Mouse (Mus musculus) kidney, embryonic 15.5 days (tissue): ENCODE results near the gene Ncoa1. TPM values are rescaled to one million over a fixed set of nuclear protein-coding genes. Genes with fewer than 3 reads are reported as not detected.
"Not testable (repeated sequence)": the region's sequence is repeated elsewhere in the genome, so short reads cannot be mapped to it uniquely, and the experiment has no call there.

ENCODE experiments used
- ATAC-seq: fragments of 200-750 bp; cut with Nextera tagmentation; replicated peaks from 2 replicates; pipeline ENCODE4 v1.8.0; 2017; ENCODE audit warnings: moderate TSS enrichment; ENCODE audit not compliant: low FRiP score
- H3K27ac ChIP-seq: fragments of 300-500 bp; sonication (generic); 2 replicates; pipeline ENCODE4 v1.5.1; 2015; ENCODE audit warnings: mild to moderate bottlenecking, inconsistent platforms
- H3K27me3 ChIP-seq: fragments of 300-500 bp; sonication (generic); 2 replicates; pipeline ENCODE4 v1.6.1; 2015; ENCODE audit warnings: inconsistent platforms
- H3K36me3 ChIP-seq: fragments of 300-500 bp; sonication (generic); 2 replicates; pipeline ENCODE4 v1.6.1; 2015; ENCODE audit warnings: inconsistent platforms
- H3K4me1 ChIP-seq: fragments of 300-500 bp; sonication (generic); 2 replicates; pipeline ENCODE4 v1.6.1; 2015; ENCODE audit warnings: inconsistent platforms
- H3K4me2 ChIP-seq: fragments of 300-500 bp; sonication (generic); 2 replicates; pipeline ENCODE4 v1.6.1; 2015; ENCODE audit warnings: moderate library complexity, mild to moderate bottlenecking, inconsistent platforms
- H3K4me3 ChIP-seq: fragments of 300-500 bp; sonication (generic); replicated peaks from 2 replicates; pipeline ENCODE4 v1.5.1; 2015; ENCODE audit warnings: mild to moderate bottlenecking, inconsistent platforms
- H3K9ac ChIP-seq: fragments of 300-500 bp; sonication (generic); 2 replicates; pipeline ENCODE4 v1.6.1; 2015; ENCODE audit warnings: mild to moderate bottlenecking, inconsistent platforms
- H3K9me3 ChIP-seq: fragments of 300-500 bp; sonication (generic); replicated peaks from 2 replicates; pipeline ENCODE4 v1.6.1; 2016; ENCODE audit warnings: inconsistent platforms
- WGBS: fragments of 180-500 bp; shearing (Covaris S2); methylation state at CpG from one replicate; pipeline ENCODE4 v1.1.7; 2015; ENCODE audit warnings: mixed read lengths; 5-methylcytosine and 5-hydroxymethylcytosine counted together
- polyA plus RNA-seq: library from polyadenylated mRNA; unstranded; fragments of >200 nt; fragmentation: Nextera tagmentation; extraction: Ambion mirVana; gene quantifications from 2 replicates; pipeline ENCODE4 v1.2.1, GENCODE M21; 2015

Ncoa1 gene
- polyA plus RNA-seq, 1 experiment from 2014 or later = 6.9 TPM

DNA sequence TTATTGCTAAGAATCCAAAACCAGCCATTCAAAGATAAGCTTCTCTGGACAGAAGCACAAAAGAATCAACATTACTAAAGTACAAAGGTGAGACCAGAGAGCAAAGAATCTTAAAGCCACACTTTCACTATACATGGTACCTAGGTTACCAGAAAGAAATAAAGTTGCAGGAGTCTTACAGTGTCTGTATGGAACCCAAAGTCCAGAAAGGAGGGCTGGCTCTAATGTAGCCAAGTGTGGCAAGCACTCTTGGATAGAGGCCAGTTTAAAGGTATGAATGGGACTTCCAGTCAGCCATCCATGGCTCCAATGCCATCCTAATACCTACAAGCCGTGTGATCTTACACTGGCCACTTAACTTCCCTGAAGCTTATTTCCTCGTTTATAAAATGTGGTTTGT, 7.9 kb downstream of the Ncoa1 start:
- Histone ChIP-seq H3K27ac (no peak overlapping the region), H3K9ac (no peak overlapping the region), H3K9me3 (no peaks in the 10 kb centered on the region), H3K4me3 (no peak overlapping the region), H3K4me1 (no peaks in the 10 kb centered on the region), H3K27me3 (no peaks in the 10 kb centered on the region; the same call in 1 of the 2 replicates), H3K4me2 (no peak overlapping the region), H3K36me3 (no peaks in the 10 kb centered on the region)
- no peak for ATAC-seq
- 57% methylated on average over 2 of the region's 2 CpGs for WGBS

DNA sequence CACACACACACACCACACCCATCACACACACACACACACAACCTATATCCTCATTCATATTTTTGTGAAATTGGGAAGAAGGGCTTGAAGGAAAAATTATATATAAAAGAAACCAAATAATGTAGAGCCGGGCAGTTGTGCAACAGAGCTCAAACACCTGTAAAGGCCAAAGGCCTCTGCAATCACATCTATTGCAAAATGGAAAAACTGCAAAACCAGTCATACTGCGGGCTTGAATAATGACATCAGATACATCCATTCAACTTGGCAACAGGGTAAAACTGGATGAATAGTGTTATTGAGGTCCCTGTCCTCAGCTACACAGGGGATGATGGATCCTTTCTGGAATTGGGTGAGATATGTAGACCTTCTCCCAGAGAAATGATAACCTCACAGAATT, 13.3 kb downstream of the Ncoa1 start:
- Histone ChIP-seq H3K9me3 (no peaks in the 10 kb centered on the region), H3K4me1 (no peaks in the 10 kb centered on the region), H3K27me3 (no peaks in the 10 kb centered on the region), H3K27ac (no peak overlapping the region), H3K4me3 (no peak overlapping the region), H3K4me2 (no peak overlapping the region), H3K36me3 (no peaks in the 10 kb centered on the region), H3K9ac (no peak overlapping the region)
- no peak for ATAC-seq
- 94% methylated on average over 2 of the region's 2 CpGs for WGBS

DNA sequence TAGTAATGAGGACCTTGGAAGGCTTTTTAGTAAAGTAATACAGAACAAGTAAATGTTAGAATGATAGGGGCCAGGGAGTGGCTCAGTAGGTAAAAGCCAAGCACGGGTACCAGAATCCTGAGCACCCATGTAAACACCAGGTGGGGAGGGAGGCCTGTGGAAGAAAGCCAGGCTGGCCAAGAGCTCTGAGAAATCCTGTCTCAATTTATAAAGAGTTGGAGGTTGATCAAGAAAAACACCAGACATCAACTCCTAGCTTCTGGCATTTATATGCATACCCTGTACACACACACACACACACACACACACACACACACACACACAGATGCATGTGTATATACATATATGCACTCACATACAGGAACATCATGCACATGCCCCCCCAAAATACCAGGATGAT, 14.6 kb downstream of the Ncoa1 start:
- Histone ChIP-seq H3K36me3 (no peaks in the 10 kb centered on the region), H3K9ac (no peak overlapping the region), H3K9me3 (no peaks in the 10 kb centered on the region), H3K27me3 (no peaks in the 10 kb centered on the region), H3K4me1 (no peaks in the 10 kb centered on the region), H3K27ac (no peak overlapping the region), H3K4me2 (no peak overlapping the region), H3K4me3 (no peak overlapping the region)
- WGBS = 80% methylated on average over 1 of the region's 1 CpGs
- no peak for ATAC-seq

DNA sequence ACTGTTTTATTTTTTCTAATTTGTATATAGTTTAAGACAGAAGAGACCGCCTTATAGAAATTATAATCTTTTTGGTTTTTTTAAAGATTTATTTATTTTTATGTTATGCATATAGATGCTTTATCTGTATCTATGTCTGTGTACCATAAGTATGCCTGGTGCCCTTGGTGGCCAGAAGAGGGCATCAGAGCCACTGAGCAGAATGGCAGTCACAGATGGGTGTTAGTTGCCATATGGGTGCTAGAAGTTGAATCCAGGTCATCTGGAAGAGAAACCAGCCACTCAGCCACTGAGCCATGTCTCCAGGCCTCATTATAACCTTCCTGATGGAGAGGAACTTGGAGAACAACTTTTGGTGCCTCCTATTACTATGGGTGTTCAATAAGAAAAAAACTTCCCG, 16.0 kb downstream of the Ncoa1 start:
- Histone ChIP-seq H3K27me3 (no peaks in the 10 kb centered on the region), H3K4me2 (no peak overlapping the region), H3K27ac (no peak overlapping the region), H3K4me3 (no peak overlapping the region), H3K4me1 (no peaks in the 10 kb centered on the region), H3K36me3 (no peaks in the 10 kb centered on the region), H3K9ac (no peak overlapping the region), H3K9me3 (no peaks in the 10 kb centered on the region)
- WGBS = 95% methylated on average over 2 of the region's 2 CpGs
- ATAC-seq = no peak

DNA sequence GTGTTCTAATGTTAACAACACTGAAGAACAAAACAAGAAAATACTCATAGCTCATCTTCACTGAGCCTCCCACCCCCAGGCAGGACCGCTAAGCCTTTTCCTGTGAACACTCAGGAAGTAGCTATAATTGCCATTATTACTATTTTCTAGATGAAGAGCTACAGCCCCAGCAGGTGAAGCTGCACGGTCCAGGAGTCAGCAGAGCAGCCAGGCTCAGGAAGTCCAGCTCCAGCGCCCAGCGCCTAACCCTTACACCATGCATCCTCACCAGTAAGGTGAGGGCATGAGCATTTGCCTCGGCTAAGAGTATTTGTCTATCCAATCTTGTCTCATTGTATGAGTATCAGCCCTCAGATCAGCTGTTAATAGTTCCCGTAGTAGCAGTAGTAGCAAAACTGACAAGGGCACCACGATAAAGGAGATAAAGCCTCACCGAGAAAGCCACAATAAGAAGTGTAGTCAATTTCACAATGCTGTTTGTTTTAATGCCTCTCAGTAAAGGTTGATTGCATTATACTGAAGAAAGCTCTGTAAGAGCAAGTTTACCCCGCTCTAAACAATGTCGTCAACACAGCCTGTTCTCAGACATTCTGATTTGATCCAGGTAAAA, 21.9 kb downstream of the Ncoa1 start:
- WGBS = 67% methylated on average over 10 of the region's 10 CpGs
- Histone ChIP-seq H3K27ac (peak overlapping the region; percentile 7; the same call in 1 of the 2 replicates), H3K4me2 (no peak overlapping the region), H3K9ac (no peak overlapping the region), H3K4me1 (no peaks in the 10 kb centered on the region), H3K27me3 (no peaks in the 10 kb centered on the region), H3K36me3 (no peaks in the 10 kb centered on the region), H3K4me3 (no peak overlapping the region), H3K9me3 (no peaks in the 10 kb centered on the region)
- ATAC-seq = no peak; the same call in 1 of the 2 replicates

DNA sequence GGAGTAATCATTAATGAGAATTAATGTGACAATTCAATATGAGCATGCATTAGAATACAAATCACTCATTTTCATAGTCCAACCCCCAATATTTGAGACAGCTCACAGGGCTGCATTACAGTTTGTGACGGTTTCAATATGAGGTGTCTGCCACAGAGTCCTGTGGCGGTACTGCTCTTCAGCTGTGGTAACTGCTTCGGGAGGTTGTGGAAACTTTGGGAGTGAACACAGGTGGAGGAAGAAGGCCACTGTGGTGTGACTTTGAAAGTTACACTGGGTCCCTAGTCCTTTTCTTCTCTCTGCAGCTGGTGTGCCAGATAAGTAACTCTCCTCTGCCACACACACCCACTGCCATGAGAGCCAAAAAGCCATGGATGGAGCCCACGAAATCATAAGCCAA, 22.7 kb downstream of the Ncoa1 start:
- no peak for ATAC-seq
- 87% methylated on average over 4 of the region's 4 CpGs for WGBS
- Histone ChIP-seq H3K4me3 (no peak overlapping the region), H3K27ac (no peak overlapping the region), H3K36me3 (no peaks in the 10 kb centered on the region), H3K9me3 (no peaks in the 10 kb centered on the region), H3K4me2 (no peak overlapping the region), H3K4me1 (no peaks in the 10 kb centered on the region), H3K27me3 (no peaks in the 10 kb centered on the region), H3K9ac (no peak overlapping the region)

DNA sequence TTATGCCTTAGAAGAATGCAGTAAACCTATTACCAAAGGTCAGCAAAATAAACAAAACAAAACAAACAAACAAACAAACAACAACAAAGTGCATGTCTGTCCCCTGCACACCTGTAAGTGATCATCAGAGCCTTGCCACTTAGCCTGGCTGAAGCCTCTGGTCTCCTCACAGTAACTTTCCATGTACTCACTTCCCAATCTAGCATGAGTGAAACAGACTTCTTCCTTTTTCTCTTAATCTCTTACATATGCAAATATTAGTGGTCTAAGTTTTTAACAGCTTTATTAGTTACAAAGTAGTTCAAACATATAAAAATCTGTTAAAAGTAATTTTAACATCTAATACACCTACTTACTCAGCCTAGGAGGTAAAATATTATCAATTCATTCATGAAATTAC, 24.7 kb downstream of the Ncoa1 start:
- no peak overlapping the region for H3K27ac ChIP-seq
- H3K4me2 ChIP-seq = no peak overlapping the region
- no peaks in the 10 kb centered on the region for H3K36me3 ChIP-seq
- H3K9ac ChIP-seq = no peak overlapping the region
- no peak for ATAC-seq
- H3K4me3 ChIP-seq = no peak overlapping the region
- no peaks in the 10 kb centered on the region for H3K9me3 ChIP-seq
- H3K27me3 ChIP-seq = no peaks in the 10 kb centered on the region
- no peaks in the 10 kb centered on the region for H3K4me1 ChIP-seq

DNA sequence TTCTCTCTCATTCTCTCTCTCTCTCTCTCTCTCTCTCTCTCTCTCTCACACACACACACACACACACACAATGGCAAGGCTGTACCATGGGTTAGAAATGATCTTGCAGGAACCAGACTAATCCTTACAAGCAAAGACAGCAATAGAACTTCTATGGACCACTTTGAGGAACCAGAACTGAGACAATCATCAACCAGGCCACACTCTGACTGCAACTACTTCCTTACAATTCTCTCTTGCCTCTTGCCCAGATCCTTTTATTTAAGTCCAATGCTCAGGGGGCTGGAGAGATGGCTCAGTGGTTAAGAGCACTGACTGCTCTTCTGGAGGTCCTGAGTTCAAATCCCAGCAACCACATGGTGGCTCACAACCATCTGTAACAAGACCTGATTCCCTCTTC, 26.5 kb downstream of the Ncoa1 start:
- not testable (repeated sequence) for H3K27ac ChIP-seq, H3K4me3 ChIP-seq, H3K27me3 ChIP-seq

DNA sequence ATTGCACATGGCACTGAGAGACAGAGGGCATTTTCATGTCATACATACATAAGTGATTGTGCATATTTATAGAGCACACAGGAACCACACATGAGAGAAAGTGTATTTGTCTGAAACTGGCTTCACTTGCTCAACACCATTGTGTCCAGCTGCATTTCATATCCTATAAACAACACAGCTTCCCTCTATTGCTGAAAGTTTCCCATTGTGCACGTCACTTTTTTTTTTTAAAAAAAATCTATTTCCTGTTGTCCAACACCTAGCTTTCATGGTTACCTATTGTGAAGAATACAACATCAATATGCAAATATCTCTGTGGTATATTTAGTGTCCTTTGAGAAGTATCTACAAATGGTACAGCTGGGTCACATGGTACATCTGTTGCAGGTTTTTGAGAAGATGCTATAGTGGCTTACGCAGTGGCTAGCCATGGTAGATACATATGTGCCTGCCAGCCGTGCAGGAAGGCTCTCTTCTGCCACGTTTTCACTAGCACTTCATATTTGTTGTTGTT, 28.8 kb downstream of the Ncoa1 start:
- no peaks in the 10 kb centered on the region for H3K36me3 ChIP-seq
- WGBS = 89% methylated on average over 4 of the region's 4 CpGs

More for the DNA sequence above, 26.5 kb downstream of the Ncoa1 start:
- not testable (repeated sequence) for ATAC-seq, H3K9me3 ChIP-seq, H3K9ac ChIP-seq, H3K36me3 ChIP-seq, H3K4me2 ChIP-seq, H3K4me1 ChIP-seq

DNA sequence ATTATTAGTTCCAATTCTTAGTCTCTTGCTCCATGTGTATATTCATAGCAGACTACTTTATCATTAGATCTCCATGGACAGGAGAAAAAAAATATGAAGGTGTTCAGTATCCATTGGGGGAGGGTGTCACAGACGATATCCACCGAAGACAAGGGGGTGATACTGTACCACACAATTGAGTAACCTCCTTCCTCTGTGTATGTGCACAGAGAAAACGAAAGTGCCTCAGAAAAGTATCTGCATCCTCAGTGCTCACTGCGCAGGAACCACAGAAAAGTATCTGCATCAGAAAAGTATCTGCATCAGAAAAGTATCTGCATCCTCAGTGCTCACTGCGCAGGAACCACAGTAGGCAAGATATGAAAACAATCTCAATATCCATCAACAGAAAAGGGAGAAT, 32.0 kb downstream of the Ncoa1 start:
- H3K9me3 ChIP-seq = no peaks in the 10 kb centered on the region
- 90% methylated on average over 5 of the region's 5 CpGs for whole genome bisulfite sequencing
- H3K36me3 ChIP-seq = no peaks in the 10 kb centered on the region
- H3K4me1 ChIP-seq = no peaks in the 10 kb centered on the region
- H3K9ac ChIP-seq = no peak overlapping the region
- no peaks in the 10 kb centered on the region for H3K27me3 ChIP-seq
- no peak overlapping the region for H3K4me3 ChIP-seq
- no peak for ATAC-seq
- no peak overlapping the region for H3K4me2 ChIP-seq
- no peak overlapping the region for H3K27ac ChIP-seq

More for the DNA sequence above, 28.8 kb downstream of the Ncoa1 start:
- H3K9me3 ChIP-seq = no peaks in the 10 kb centered on the region
- H3K9ac ChIP-seq = no peak overlapping the region
- H3K27me3 ChIP-seq = no peaks in the 10 kb centered on the region
- no peak overlapping the region for H3K27ac ChIP-seq
- no peak overlapping the region for H3K4me3 ChIP-seq
- no peaks in the 10 kb centered on the region for H3K4me1 ChIP-seq
- H3K4me2 ChIP-seq = no peak overlapping the region
- ATAC-seq = no peak

DNA sequence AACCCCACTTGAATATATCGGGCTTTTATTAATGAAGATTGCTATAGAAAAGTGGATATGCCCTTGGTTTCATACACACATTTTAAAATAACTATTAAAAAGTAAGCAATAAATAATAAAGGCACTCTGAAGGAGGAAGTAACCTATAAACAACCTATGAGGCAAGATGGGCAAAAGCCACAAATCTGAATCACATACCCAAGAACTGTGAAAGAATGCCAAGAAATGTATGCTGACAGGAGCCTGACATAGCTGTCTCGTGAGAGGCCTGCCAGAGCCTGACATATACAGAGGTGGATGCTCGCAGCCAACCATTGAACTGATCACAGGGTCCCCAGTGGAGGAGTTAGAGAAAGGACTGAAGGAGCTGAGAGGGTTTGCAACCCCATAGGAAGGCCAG, 35.5 kb downstream of the Ncoa1 start:
- 81% methylated on average over 3 of the region's 3 CpGs for WGBS
- Histone ChIP-seq H3K36me3 (no peaks in the 10 kb centered on the region), H3K4me1 (no peaks in the 10 kb centered on the region), H3K4me3 (no peak overlapping the region), H3K27ac (no peak overlapping the region), H3K27me3 (no peaks in the 10 kb centered on the region), H3K9me3 (no peaks in the 10 kb centered on the region), H3K4me2 (no peak overlapping the region), H3K9ac (no peak overlapping the region)
- ATAC-seq = no peak

DNA sequence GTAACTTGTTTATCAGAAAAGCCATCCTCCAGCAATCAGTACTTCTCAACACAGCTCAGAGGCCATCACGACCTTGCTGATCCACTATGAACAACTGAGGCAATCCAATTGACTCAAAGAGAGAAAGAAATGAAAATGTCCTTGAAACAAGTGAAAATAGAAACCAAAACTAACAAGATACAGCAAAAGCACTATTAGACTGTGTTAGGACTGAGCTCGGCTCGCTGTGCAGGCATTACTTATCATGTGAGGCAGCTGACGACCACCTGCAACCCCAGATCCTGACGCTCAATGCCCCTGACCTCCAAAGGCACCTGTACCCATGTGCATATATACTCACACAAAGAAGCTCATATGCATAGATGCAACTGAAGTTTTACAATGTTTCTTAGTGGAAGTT, 40.8 kb downstream of the Ncoa1 start:
- no peak for ATAC-seq
- WGBS = 85% methylated on average over 5 of the region's 5 CpGs

DNA sequence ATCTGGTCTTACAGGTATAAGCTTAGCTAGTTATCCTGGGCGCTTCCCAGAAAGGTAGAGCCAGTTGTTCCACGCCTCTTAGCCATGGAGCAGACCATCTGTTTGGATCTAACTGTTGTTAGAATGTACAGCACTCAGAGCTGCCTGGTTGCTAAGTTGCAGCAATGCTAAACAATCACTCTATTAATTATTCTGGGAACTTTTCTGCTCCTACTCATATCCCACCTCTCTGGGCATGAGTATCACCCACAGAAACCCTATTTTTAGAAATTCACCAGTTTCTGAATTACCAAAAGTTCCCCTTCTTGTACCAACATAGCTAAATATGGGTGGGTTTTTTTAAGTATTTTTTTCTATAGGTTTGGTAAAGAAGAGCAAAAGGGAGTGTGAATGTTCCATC, 43.4 kb downstream of the Ncoa1 start:
- H3K4me2 ChIP-seq = no peak overlapping the region
- H3K36me3 ChIP-seq = no peaks in the 10 kb centered on the region
- no peaks in the 10 kb centered on the region for H3K4me1 ChIP-seq
- WGBS = 79% methylated on average over 2 of the region's 2 CpGs
- no peak overlapping the region for H3K9ac ChIP-seq
- no peaks in the 10 kb centered on the region for H3K27me3 ChIP-seq
- H3K9me3 ChIP-seq = no peaks in the 10 kb centered on the region
- H3K27ac ChIP-seq = no peak overlapping the region
- no peak for ATAC-seq
- H3K4me3 ChIP-seq = no peak overlapping the region

More for the DNA sequence above, 40.8 kb downstream of the Ncoa1 start:
- H3K4me1 ChIP-seq = no peaks in the 10 kb centered on the region
- H3K9ac ChIP-seq = no peak overlapping the region
- H3K27ac ChIP-seq = no peak overlapping the region
- no peak overlapping the region for H3K4me3 ChIP-seq
- H3K9me3 ChIP-seq = no peaks in the 10 kb centered on the region
- no peak overlapping the region for H3K4me2 ChIP-seq
- no peaks in the 10 kb centered on the region for H3K36me3 ChIP-seq
- H3K27me3 ChIP-seq = no peaks in the 10 kb centered on the region
